In genomic region chr4:24557149-24557548, GRCm38 (mm10) we compare ENCODE assay signal across 15 mouse cellular contexts.
"Had no signal": no experiment of that assay in that cellular context is flagged by ENCODE, and none has a peak within 500 bp of the region (broad histone marks: within the 10 kb centered on the region; RNA-seq: fewer than 3 reads in every experiment).

No protein-coding gene starts in this region.

- H3K9ac ChIP-seq: neural tube, embryonic 13.5 days; neural tube, embryonic 15.5 days; stomach, embryonic 15.5 days had no signal

- H3K4me3 ChIP-seq: neural tube, embryonic 13.5 days; neural tube, embryonic 15.5 days; stomach, embryonic 15.5 days had no signal

- H3K27me3 ChIP-seq: neural tube, embryonic 13.5 days; neural tube, embryonic 15.5 days; stomach, embryonic 15.5 days had no signal

- H3K4me1 ChIP-seq: neural tube, embryonic 13.5 days; neural tube, embryonic 15.5 days; stomach, embryonic 15.5 days had no signal

- H3K4me2 ChIP-seq: neural tube, embryonic 13.5 days; neural tube, embryonic 15.5 days; stomach, embryonic 15.5 days had no signal

- H3K36me3 ChIP-seq: neural tube, embryonic 13.5 days; neural tube, embryonic 15.5 days; stomach, embryonic 15.5 days had no signal

- H3K9me3 ChIP-seq: neural tube, embryonic 13.5 days; neural tube, embryonic 15.5 days; stomach, embryonic 15.5 days had no signal

- H3K27ac ChIP-seq: neural tube, embryonic 13.5 days; neural tube, embryonic 15.5 days; stomach, embryonic 15.5 days had no signal

- DNase-seq: retina, postnatal 1 day; right cerebral cortex, adult 18-20 months; right cerebral cortex, postnatal 14 days; right cerebral cortex, postnatal 25 days; right cerebral cortex, postnatal 4 days; spleen, adult 18-20 months; thymus, adult 18-20 months; thymus, adult 2 months; thymus, postnatal 14 days; thymus, postnatal 25 days; thymus, postnatal 36 days; thymus, postnatal 4 days had no signal
